ENCODE assay signal across 8 mouse cellular contexts in the genomic region with DNA sequence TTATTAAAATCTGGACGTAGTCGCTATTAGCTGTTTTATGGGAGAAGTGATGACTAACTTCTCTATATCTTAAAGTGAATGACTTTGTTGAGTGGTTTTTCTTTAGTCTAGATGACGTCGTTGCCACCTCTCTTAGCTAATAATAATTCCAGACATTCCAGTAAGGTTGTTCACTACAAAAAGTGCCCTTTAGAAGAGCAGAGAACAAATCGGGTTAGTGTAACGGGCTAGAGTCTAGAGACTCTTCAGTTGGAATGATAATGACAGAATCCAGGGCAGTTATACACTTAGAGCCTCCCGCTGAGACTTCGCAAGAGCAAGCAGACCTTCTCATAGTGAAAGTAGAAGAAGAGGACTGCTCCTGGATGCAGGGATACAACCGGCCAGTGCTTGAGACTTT. TPM values are rescaled to one million over a fixed set of nuclear protein-coding genes. Genes with fewer than 3 reads are reported as not detected.
DNase-seq lines count a peak whose midpoint lies in the region; ATAC-seq and TF ChIP-seq lines count a peak whose summit lies in the region.

No protein-coding gene starts in this region.

- no peaks in the 10 kb centered on the region for H3K27me3 ChIP-seq in heart, embryonic 14.5 days (ENCODE audit: control insufficient read depth, insufficient read depth, low read length)
- no peaks in the 10 kb centered on the region for H3K27me3 ChIP-seq in hindbrain, embryonic 16.5 days (replicated peaks; ENCODE audit: control insufficient read depth, insufficient read depth, low read length)
- H3K27me3 ChIP-seq in midbrain, embryonic 13.5 days = no peaks in the 10 kb centered on the region

- no peak for TF ChIP-seq POLR2A in bone marrow, adult 2 months (IDR thresholded peaks at IDR 0.05; ENCODE audit: borderline replicate concordance, control insufficient read depth, low read depth, low read length)

- peak overlapping the region; percentile 79 for H3K4me2 ChIP-seq in heart, embryonic 14.5 days (ENCODE audit: low read length)
- peak overlapping the region; percentile 70 for H3K4me2 ChIP-seq in hindbrain, embryonic 16.5 days (ENCODE audit: low read length)
- peak overlapping the region; percentile 62 for H3K4me2 ChIP-seq in midbrain, embryonic 13.5 days (replicated peaks)

- ATAC-seq in heart, embryonic 14.5 days (ENCODE audit: insufficient number of reproducible peaks, insufficient read depth, low FRiP score, low read depth) = no peak
- ATAC-seq in hindbrain, embryonic 16.5 days = no peak
- no peak for ATAC-seq in midbrain, embryonic 13.5 days

- intact Hi-C loops in left cerebral cortex, postnatal 25 days (cut with DNase I) = loop anchor here (2.0 kb wide), 1 partner anchor 26 kb away; a partner anchor contains a TSS

- H3K27ac ChIP-seq in heart, embryonic 14.5 days (replicated peaks in 1 of 2; ENCODE audit: control insufficient read depth in 1 of 2, insufficient read depth in 1 of 2, low read depth in 2 of 2, low read length in 2 of 2) = peak overlapping the region; percentile 80 to 93
- peak overlapping the region; percentile 8; the same call in 1 of the 2 replicates for H3K27ac ChIP-seq in bone marrow, adult 2 months (ENCODE audit: control insufficient read depth, insufficient read depth, low read depth, low read length, poor library complexity)
- H3K27ac ChIP-seq in hindbrain, embryonic 16.5 days (ENCODE audit: low read depth, low read length) = no peak overlapping the region
- no peak overlapping the region for H3K27ac ChIP-seq in midbrain, embryonic 13.5 days

- peak overlapping the region; percentile 81 for H3K9ac ChIP-seq in heart, embryonic 14.5 days (ENCODE audit: low read length)
- H3K9ac ChIP-seq in hindbrain, embryonic 16.5 days (ENCODE audit: low read depth, low read length) = peak overlapping the region; percentile 47
- peak overlapping the region; percentile 67 for H3K9ac ChIP-seq in midbrain, embryonic 13.5 days (replicated peaks)

- no peak for DNase-seq in heart, adult 18-20 months
- DNase-seq in frontal cortex, postnatal 10 days (ENCODE audit: low spot score in 2 of 2) = no peak
- no peak for DNase-seq in cerebellum, postnatal 36 days
- DNase-seq in left cerebral cortex, postnatal 25 days (ENCODE audit: low spot score in 2 of 2) = no peak

- peaks cover 6 to 21% of the 10 kb centered on the region in 2 experiments for H3K4me1 ChIP-seq in heart, embryonic 14.5 days (ENCODE audit: control insufficient read depth in 2 of 2, insufficient read depth in 2 of 2, low read length in 2 of 2)
- H3K4me1 ChIP-seq in bone marrow, adult 2 months (ENCODE audit: control insufficient read depth, insufficient read depth, low read length) = peaks cover 1% of the 10 kb centered on the region
- peaks cover 21% of the 10 kb centered on the region for H3K4me1 ChIP-seq in hindbrain, embryonic 16.5 days (ENCODE audit: control insufficient read depth, insufficient read depth, low read depth, low read length)
- peaks cover 26% of the 10 kb centered on the region for H3K4me1 ChIP-seq in midbrain, embryonic 13.5 days (replicated peaks)

- 3% methylated on average over 9 of the region's 9 CpGs for WGBS in heart, embryonic 14.5 days
- 16% methylated on average over 9 of the region's 9 CpGs for WGBS in bone marrow, adult 2 months
- 26% methylated on average over 9 of the region's 9 CpGs for WGBS in hindbrain, embryonic 16.5 days
- WGBS in midbrain, embryonic 13.5 days = 23% methylated on average over 9 of the region's 9 CpGs

- H3K36me3 ChIP-seq in heart, embryonic 14.5 days (ENCODE audit: control insufficient read depth, insufficient read depth, low read length) = peaks cover 23% of the 10 kb centered on the region
- no peaks in the 10 kb centered on the region for H3K36me3 ChIP-seq in hindbrain, embryonic 16.5 days (ENCODE audit: control insufficient read depth, insufficient read depth, low read length)
- peaks cover 25% of the 10 kb centered on the region for H3K36me3 ChIP-seq in midbrain, embryonic 13.5 days

- H3K4me3 ChIP-seq in heart, embryonic 14.5 days (ENCODE audit: control insufficient read depth in 1 of 2, insufficient read depth in 1 of 2, low read depth in 1 of 2, low read length in 2 of 2) = peak overlapping the region; percentile 53 to 72
- H3K4me3 ChIP-seq in bone marrow, adult 2 months (replicated peaks; ENCODE audit: control insufficient read depth, low read depth, low read length) = peak overlapping the region; percentile 40
- peak overlapping the region; percentile 62 for H3K4me3 ChIP-seq in hindbrain, embryonic 16.5 days (ENCODE audit: low read length)
- peak overlapping the region; percentile 60 for H3K4me3 ChIP-seq in midbrain, embryonic 13.5 days (replicated peaks)

- no peak for TF ChIP-seq CTCF in bone marrow, adult 2 months (IDR thresholded peaks at IDR 0.05; ENCODE audit: control insufficient read depth, insufficient read depth, low read length)

- H3K9me3 ChIP-seq in heart, embryonic 14.5 days (ENCODE audit: control insufficient read depth, low read length) = no peaks in the 10 kb centered on the region
- no peaks in the 10 kb centered on the region for H3K9me3 ChIP-seq in hindbrain, embryonic 16.5 days (ENCODE audit: control insufficient read depth, low read length)
- no peaks in the 10 kb centered on the region for H3K9me3 ChIP-seq in midbrain, embryonic 13.5 days

RNA-seq across cellular contexts. Expression of a gene that starts 0.7 kb away (rescaled TPM):
- 10.2 and 11.1 TPM in 2 replicates for polyA plus RNA-seq in heart, embryonic 14.5 days (2014; fragmentation: Nextera tagmentation; extraction: Ambion mirVana)
- total RNA-seq in heart, adult 18-20 months (2021) = 10 to 100 TPM in 1 of 2 experiments, 1 to 10 TPM in 1; 9.5 to 10.0 TPM
- polyA plus RNA-seq in bone marrow, adult 2 months (2011; ENCODE audit: insufficient read depth, insufficient read length, low replicate concordance, missing spikeins) = 3.4 and 5.1 TPM in 2 replicates
- 13.7 and 14.5 TPM in 2 replicates for polyA plus RNA-seq in hindbrain, embryonic 16.5 days (2015; fragmentation: Nextera tagmentation; extraction: Ambion mirVana)
- 18.9 and 19.7 TPM in 2 replicates for polyA plus RNA-seq in midbrain, embryonic 13.5 days (2015; fragmentation: Nextera tagmentation; extraction: Ambion mirVana)
- 10 to 100 TPM; 10.2 to 11.7 TPM for total RNA-seq in left cerebral cortex, postnatal 25 days (2021)

RNA-seq across cellular contexts. Expression of a gene that starts 3.4 kb away (rescaled TPM):
- polyA plus RNA-seq in heart, embryonic 14.5 days (2014; fragmentation: Nextera tagmentation; extraction: Ambion mirVana) = 7.4 and 7.8 TPM in 2 replicates
- 1 to 10 TPM; 6.5 to 7.3 TPM for total RNA-seq in heart, adult 18-20 months (2021)
- 7.0 and 12.5 TPM in 2 replicates for polyA plus RNA-seq in bone marrow, adult 2 months (2011; ENCODE audit: insufficient read depth, insufficient read length, low replicate concordance, missing spikeins)
- polyA plus RNA-seq in hindbrain, embryonic 16.5 days (2015; fragmentation: Nextera tagmentation; extraction: Ambion mirVana) = 13.1 and 14.1 TPM in 2 replicates
- polyA plus RNA-seq in midbrain, embryonic 13.5 days (2015; fragmentation: Nextera tagmentation; extraction: Ambion mirVana) = 13.8 and 15.0 TPM in 2 replicates
- 10 to 100 TPM; 11.5 to 12.6 TPM for total RNA-seq in left cerebral cortex, postnatal 25 days (2021)

RNA-seq across cellular contexts. Expression of a gene that starts 13.2 kb away (rescaled TPM):
- 1,222 and 1,313 TPM in 2 replicates for polyA plus RNA-seq in heart, embryonic 14.5 days (2014; fragmentation: Nextera tagmentation; extraction: Ambion mirVana)
- total RNA-seq in heart, adult 18-20 months (2021) = 1,000 to 10,000 TPM; 1,105 to 1,150 TPM
- polyA plus RNA-seq in bone marrow, adult 2 months (2011; ENCODE audit: insufficient read depth, insufficient read length, low replicate concordance, missing spikeins) = 218 and 277 TPM in 2 replicates
- polyA plus RNA-seq in hindbrain, embryonic 16.5 days (2015; fragmentation: Nextera tagmentation; extraction: Ambion mirVana) = 673 and 743 TPM in 2 replicates
- polyA plus RNA-seq in midbrain, embryonic 13.5 days (2015; fragmentation: Nextera tagmentation; extraction: Ambion mirVana) = 677 and 698 TPM in 2 replicates
- total RNA-seq in left cerebral cortex, postnatal 25 days (2021) = 100 to 1,000 TPM; 262 to 266 TPM

RNA-seq across cellular contexts. Expression of a gene that starts 26.5 kb away (rescaled TPM):
- polyA plus RNA-seq in heart, embryonic 14.5 days (2014; fragmentation: Nextera tagmentation; extraction: Ambion mirVana) = 37.3 and 38.6 TPM in 2 replicates
- total RNA-seq in heart, adult 18-20 months (2021) = 10 to 100 TPM; 30.7 to 32.6 TPM
- 7.7 and 19.8 TPM in 2 replicates for polyA plus RNA-seq in bone marrow, adult 2 months (2011; ENCODE audit: insufficient read depth, insufficient read length, low replicate concordance, missing spikeins)
- 27.2 and 30.0 TPM in 2 replicates for polyA plus RNA-seq in hindbrain, embryonic 16.5 days (2015; fragmentation: Nextera tagmentation; extraction: Ambion mirVana)
- polyA plus RNA-seq in midbrain, embryonic 13.5 days (2015; fragmentation: Nextera tagmentation; extraction: Ambion mirVana) = 38.7 and 40.9 TPM in 2 replicates
- total RNA-seq in left cerebral cortex, postnatal 25 days (2021) = 10 to 100 TPM; 29.9 to 32.5 TPM

RNA-seq across cellular contexts. Expression of a gene that starts 38.0 kb away (rescaled TPM):
- 13.6 and 14.1 TPM in 2 replicates for polyA plus RNA-seq in heart, embryonic 14.5 days (2014; fragmentation: Nextera tagmentation; extraction: Ambion mirVana)
- 10 to 100 TPM; 11.4 to 12.9 TPM for total RNA-seq in heart, adult 18-20 months (2021)
- 28.2 and 46.9 TPM in 2 replicates for polyA plus RNA-seq in bone marrow, adult 2 months (2011; ENCODE audit: insufficient read depth, insufficient read length, low replicate concordance, missing spikeins)
- polyA plus RNA-seq in hindbrain, embryonic 16.5 days (2015; fragmentation: Nextera tagmentation; extraction: Ambion mirVana) = 45.4 and 47.4 TPM in 2 replicates
- polyA plus RNA-seq in midbrain, embryonic 13.5 days (2015; fragmentation: Nextera tagmentation; extraction: Ambion mirVana) = 57.2 and 58.9 TPM in 2 replicates
- 10 to 100 TPM; 21.4 to 21.7 TPM for total RNA-seq in left cerebral cortex, postnatal 25 days (2021)

Comparison
In these comparisons a context has a peak if more than half of its experiments do, and no peak if none do; other contexts are left out.
1. H3K27ac ChIP-seq: peak in heart, embryonic 14.5 days (2 of 2) and bone marrow, adult 2 months (single experiment); none in hindbrain, embryonic 16.5 days (single experiment) and midbrain, embryonic 13.5 days (single experiment).
2. Peak in every context shown above with its lines, with median percentiles within 50 percentile points of each other: H3K4me2 ChIP-seq, H3K4me3 ChIP-seq and H3K9ac ChIP-seq.